Mouse (Mus musculus): ENCODE data around the gene Abcc2. TPM values are rescaled to one million over a fixed set of nuclear protein-coding genes. Genes with fewer than 3 reads are reported as not detected.

Gene Abcc2
- 0.17 and 0.28 TPM in 2 replicates for polyA plus RNA-seq (2012; rRNA removed)

GRCm38 (mm10) chr19:43781980-43782379 is at the start of gene Abcc2:
Gene Abcc2, plus strand, starts transcription at chr19:43782192.

GRCm38 (mm10) chr19:43752489-43753225 is 29.3 kb upstream of the Abcc2 start, which contains the start of the genes Cutc and Cox15:
Gene Cutc, plus strand, starts transcription at chr19:43752996.
Gene Cox15, minus strand, starts transcription at chr19:43753000.

Other genes with a start within 250 kb of the Abcc2 start
- gene Nkx2-3, start 169.9 kb upstream of the Abcc2 start, polyA plus RNA-seq (2012; rRNA removed) = 0.37 and 0.53 TPM in 2 replicates
- 91.9 and 97.8 TPM in 2 replicates for gene Slc25a28, start 107.3 kb upstream of the Abcc2 start, polyA plus RNA-seq (2012; rRNA removed)
- 7.4 and 8.2 TPM in 2 replicates for gene Entpd7, start 92.5 kb upstream of the Abcc2 start, polyA plus RNA-seq (2012; rRNA removed)
- 4.7 and 5.8 TPM in 2 replicates for gene Cutc, start 29.2 kb upstream of the Abcc2 start, polyA plus RNA-seq (2012; rRNA removed)
- 16.7 and 19.5 TPM in 2 replicates for gene Cox15, start 29.2 kb upstream of the Abcc2 start, polyA plus RNA-seq (2012; rRNA removed)
- gene Dnmbp, start 158.0 kb downstream of the Abcc2 start, polyA plus RNA-seq (2012; rRNA removed) = 9.5 and 10.3 TPM in 2 replicates
- gene Cpn1, start 204.4 kb downstream of the Abcc2 start, polyA plus RNA-seq (2012; rRNA removed) = 0.14 and 0.24 TPM in 2 replicates
- gene Cyp2c23, start 247.0 kb downstream of the Abcc2 start, polyA plus RNA-seq (2012; rRNA removed) = not detected in 2 replicates

Measured in central nervous system, embryonic 18 days (tissue).